Mouse (Mus musculus): ENCODE data around the gene Tgfbrap1.

DNA sequence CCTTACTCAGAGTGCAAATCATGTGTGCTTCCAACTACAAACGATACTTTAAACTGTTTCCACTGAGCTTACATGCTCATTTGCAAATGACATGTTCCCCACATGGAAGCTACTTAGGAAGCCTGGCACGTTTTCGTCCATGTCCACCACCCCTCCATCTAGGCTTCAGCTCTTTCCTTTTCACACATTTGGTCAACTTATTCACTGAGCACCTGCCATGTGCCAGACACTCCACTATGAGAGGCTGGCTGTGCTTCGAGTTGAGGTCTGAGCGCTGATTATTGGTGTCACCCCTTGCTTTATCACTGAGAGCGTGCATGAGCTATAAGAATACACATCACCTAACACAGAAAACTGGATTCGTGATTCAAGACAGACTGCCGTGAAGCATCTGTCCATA lies 26.4 kb downstream of the Tgfbrap1 start:
- TF ChIP-seq CTCF (conservative IDR thresholded peaks at IDR 0.05 in 1 of 2, IDR thresholded peaks at IDR 0.05 in 1 of 2; ENCODE audit: low read depth in 2 of 2, low read length in 2 of 2) (no peak), ZKSCAN1 (IDR thresholded peaks at IDR 0.05; ENCODE audit: borderline replicate concordance, low read depth, low read length) (no peak), JUN (IDR thresholded peaks at IDR 0.05; ENCODE audit: insufficient read depth, low read depth, low read length) (no peak), EP300 (IDR thresholded peaks at IDR 0.05; ENCODE audit: low read length) (no peak), POLR2A (IDR thresholded peaks at IDR 0.05; ENCODE audit: low read depth, low read length) (no peak), ZMIZ1 (IDR thresholded peaks at IDR 0.05; ENCODE audit: low read depth, low read length) (no peak), UBTF (IDR thresholded peaks at IDR 0.05; ENCODE audit: low read depth, low read length) (no peak), POLR2AphosphoS2 (IDR thresholded peaks at IDR 0.05; ENCODE audit: low read depth, low read length) (no peak), MAZ (IDR thresholded peaks at IDR 0.05; ENCODE audit: low read depth, low read length) (no peak), ZC3H11A (IDR thresholded peaks at IDR 0.05; ENCODE audit: low read depth, low read length) (no peak), GABPA (IDR thresholded peaks at IDR 0.05; ENCODE audit: insufficient replicate concordance, low read depth, low read length) (no peak), E2F4 (IDR thresholded peaks at IDR 0.05; ENCODE audit: insufficient replicate concordance, low read depth, low read length) (no peak), HCFC1 (IDR thresholded peaks at IDR 0.05; ENCODE audit: low read depth, low read length) (no peak), PAX5 (IDR thresholded peaks at IDR 0.05; ENCODE audit: low read length) (no peak)
